Mouse (Mus musculus) cerebellum, adult 11 months (tissue): ENCODE measurements at regions not wholly inside any gene's neighbourhood (a gene's known extent, or its start where the extent isn't known, plus 50 kb on each side); places are given as distances from the start of the nearest gene placed in this dataset.

ENCODE experiments used
- DNase-seq: peaks from one replicate; pipeline ENCODE4 v3.0.0; 2022

DNA sequence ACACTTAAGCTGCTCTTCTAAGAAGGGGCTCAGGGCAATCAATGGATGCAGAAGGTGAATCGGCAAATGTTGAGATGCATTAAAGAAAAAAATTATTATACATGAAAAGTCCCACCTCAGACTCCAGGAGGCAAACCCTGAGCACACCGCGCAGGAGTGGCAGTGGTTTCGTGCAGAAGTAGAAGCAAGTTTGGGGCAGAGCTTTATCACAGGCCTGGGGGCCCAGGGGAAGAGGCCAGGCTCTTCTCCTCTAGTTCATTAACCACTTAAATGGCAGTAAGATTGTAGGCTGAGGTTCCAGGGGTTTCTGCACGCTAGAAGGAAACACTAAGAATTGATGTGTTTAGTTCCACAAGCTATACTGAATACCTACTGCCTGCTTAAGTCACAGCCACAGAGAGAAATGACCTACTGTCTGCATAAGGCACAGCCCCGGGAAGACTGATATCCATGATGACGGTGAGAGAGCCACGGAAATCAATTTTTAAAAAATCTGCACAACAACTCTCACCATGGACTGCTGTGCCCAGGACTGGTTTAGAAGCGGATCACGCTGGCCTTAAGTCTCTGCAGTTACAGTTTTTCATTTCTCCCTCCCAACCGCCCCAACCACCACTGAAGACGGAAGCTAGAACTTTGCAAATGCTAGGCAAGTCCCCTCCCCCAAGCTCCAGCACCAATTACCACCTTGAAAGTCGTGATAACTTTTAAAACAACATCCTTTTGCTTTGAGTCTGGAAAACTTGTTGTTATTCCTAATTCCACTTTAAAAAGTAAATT lies 132.2 kb upstream of the Lef1 start:
- DNase-seq = no peak

- DNase-seq = no peak
These were observed 134.1 kb upstream of the Lef1 start for GRCm38 (mm10) chr3:130976206-130976605.

- DNase-seq = no peak
These were observed 135.0 kb upstream of the Lef1 start for GRCm38 (mm10) chr3:130975291-130975690.

DNA sequence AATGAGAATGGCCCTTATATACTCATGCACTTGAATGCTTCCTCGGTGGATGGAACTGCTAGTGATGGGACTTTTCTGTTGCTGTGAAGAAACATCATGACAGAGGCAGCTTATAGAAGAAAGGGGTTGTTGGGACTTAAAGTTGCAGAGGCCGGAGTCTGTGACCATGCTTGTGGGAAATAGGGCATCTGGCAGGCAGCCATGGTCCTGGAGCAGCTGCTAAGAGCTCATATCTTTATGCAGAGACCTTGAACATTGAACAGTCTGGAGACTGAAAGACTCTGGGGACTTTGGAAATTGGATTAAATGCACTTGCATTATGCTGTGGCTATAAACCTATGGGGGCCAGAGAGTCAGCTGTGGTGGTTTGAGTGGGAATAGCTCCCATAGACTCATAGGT lies 138.1 kb upstream of the Lef1 start:
- no peak for DNase-seq

- no peak for DNase-seq
These were observed 145.0 kb upstream of the Lef1 start for GRCm38 (mm10) chr3:130965275-130965674.

- no peak for DNase-seq
These were observed 146.2 kb upstream of the Lef1 start for GRCm38 (mm10) chr3:130964088-130964487.

DNA sequence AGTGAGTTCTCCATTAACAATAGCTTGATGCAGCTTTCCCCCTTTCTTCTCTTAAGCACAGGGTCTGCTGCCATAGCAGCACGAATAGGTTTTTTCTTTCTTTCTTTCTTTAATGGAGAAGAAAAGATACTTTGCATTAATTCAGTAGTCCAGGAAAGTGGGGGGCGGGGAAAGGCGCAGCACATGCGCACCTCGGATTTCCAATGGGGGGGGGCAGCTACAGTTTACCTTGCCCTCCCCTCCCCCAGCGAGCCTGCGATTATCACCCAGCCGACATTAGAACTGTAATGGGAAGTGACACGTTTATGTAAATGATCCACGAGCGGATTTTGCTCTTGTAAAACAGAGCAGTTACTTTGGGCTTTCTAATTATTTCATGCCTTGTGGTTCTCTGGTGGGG lies 146.6 kb upstream of the Lef1 start:
- DNase-seq = no peak

DNA sequence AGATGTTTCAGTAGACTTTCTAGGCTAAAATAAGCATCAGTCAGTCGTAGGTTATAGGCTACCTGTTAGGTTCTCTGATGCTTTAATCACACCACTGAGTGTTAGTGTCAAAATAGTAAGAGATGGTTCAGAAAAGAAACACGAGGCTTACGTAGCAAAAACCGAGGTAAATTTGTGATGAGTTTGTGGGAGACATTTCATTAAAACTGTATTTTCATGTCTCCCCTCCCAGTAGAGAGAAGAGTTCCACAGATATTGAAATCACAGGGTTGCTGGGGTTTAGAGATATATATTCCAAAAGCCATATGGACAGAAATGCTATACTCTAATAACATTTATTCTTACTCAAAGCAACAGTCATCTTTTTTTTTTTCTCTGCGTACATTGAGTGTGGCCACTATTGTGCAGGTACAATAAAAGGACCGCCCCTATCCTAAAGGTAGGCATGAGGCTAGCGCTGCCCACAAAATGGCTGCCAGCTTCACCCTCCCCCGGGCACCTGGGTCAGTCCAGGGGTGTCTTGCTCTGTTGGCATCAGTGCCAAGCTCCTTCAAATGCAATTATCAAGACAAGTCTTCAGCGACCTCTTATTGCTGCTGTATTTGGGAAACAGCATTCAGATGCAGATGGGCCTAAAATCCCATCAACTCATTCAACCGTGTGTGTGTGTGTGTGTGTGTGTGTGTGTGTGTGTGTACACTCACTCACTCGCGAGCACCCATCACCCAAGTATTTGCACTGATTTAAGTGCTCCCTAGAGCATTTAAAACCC lies 147.4 kb upstream of the Lef1 start:
- DNase-seq = no peak

- no peak for DNase-seq
These were observed 148.1 kb upstream of the Lef1 start for GRCm38 (mm10) chr3:130962151-130962633.

DNA sequence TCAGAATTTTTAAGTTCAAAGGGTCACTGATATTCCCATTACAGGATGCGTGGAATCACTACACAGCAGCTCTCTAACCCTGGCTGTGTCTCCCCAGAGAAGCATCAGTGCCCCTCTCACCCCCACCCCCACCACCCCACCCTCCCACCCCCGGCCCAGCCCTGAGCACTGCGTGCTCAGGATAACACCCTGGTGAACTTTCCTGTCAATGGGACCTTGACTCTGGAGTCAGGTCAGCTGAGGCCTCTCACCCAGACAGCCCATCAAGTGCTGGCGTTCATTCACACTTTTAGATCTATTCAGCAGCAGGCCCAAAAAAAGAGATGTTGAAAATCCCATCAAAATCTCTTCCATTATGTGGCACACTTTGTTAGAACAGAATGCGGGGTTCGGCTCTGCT lies 148.6 kb upstream of the Lef1 start:
- no peak for DNase-seq

GRCm38 (mm10) chr3:130955958-130956357 lies 154.3 kb upstream of the Lef1 start:
- no peak for DNase-seq

GRCm38 (mm10) chr3:130951381-130951780 lies 158.9 kb upstream of the Lef1 start:
- no peak for DNase-seq

DNA sequence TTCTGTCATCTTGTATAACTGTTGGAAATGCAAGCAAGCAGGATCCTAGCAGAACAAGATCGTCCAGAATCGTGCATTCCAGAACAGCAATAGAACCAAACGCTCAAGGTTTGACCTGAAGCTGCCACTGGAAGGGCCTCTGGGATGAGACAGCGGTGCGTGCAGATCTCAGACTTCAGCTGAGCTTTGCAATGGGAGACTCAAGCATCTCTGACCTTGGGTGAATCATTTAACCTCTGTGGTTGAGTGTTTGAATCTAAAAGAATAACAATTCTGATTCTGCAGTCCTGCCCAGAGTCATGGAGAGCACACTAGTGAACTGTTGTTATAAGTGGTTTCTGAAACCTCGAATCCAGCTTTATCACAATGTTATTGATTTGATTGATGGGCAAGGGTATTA lies 159.4 kb upstream of the Lef1 start:
- DNase-seq = no peak

DNA sequence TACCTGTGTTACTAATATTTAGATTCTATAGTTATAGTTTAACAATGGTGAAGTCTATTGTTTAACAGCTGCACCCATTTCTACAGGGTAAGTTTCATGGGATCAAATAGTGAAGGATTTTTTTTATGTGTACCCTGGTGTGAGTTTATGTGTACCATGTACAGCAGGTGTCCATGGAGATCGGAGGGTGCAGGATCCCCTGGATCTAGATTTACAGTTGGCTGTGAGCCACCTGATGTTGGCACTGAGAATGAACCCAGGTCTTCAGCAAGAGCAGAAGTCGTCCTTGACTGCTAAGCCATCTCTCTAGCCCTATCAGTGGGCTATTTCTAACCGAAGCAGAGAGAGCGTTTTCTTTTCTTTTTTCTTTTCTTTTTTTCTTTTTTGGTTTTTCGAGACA lies 162.4 kb upstream of the Lef1 start:
- DNase-seq = no peak

DNA sequence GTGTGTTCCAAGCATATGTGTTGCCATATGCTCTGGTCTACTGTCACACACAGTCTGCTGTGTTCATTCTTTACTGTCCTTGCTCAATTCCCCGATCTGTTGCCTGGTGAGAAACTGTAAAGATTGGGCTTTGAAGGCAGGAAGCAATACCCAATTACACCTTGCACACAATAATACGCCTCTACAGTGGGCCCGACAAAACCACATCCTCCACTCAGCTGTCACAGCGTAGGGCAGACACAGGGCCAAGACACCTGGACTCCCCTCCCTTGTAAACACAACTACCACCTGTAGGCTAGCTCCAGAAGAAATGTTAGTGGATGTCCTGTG lies 163.0 kb upstream of the Lef1 start:
- DNase-seq = no peak

DNA sequence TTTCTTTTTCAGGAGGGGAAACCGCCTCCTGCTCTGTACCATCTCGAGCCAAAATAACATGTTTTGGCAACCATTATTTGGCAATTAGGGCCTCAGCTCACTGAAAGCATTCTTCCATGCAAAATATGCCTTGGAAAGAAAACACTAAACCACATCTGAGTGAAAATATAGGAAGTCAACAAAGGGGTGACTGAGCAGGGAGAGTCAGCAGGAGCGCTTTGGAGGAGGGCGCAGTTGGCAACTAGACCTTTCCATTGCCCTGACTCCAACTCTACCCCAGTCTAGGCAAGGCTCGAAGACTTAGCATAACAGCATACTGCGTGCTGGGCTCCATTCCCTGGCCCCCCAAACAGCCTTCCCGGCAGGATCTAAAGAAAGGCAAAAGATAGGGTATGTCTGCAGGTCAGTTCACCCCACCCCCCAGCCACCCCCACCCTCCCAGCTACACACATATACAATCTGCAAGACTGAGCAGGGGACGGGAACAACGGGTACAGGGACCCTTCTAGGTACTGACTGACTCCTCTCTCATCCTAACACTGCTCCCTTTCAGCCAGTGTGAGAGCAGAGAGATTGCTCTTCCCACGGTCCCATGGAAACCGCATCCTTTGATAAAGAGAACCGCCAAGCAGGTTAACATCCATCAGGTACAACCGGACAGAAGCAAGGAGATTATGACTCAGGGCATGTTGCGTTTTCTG lies 163.5 kb upstream of the Lef1 start:
- DNase-seq = no peak

DNA sequence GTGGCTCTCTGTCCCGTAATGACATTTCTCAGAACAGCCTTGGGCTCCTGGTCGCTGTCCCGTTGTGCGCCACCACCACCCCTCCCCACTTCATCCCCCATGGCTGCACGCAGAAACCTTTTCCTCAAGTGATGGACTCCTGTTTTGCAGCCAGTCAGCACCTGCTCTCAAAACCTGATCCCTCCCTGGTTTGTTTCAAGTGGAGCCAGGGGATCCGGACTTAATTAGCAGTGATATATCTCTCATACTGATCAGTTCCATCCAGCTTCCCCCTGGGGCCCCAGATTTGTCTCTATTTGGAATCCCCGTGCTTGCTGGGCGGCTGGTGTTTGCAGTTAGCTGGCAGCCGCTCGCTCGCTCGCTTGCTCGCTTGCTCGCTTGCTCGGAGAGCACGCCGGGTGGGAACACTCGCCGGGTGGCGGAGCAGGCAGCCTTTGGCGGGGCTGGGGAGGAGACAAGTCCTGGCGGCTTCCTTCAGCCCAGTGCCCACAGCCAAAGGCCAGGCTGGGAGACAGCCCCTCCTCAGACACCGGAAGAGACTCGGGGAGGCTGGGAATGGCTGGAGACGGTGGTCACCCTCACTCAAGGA lies 164.3 kb upstream of the Lef1 start:
- peak; percentile 5 for DNase-seq

DNA sequence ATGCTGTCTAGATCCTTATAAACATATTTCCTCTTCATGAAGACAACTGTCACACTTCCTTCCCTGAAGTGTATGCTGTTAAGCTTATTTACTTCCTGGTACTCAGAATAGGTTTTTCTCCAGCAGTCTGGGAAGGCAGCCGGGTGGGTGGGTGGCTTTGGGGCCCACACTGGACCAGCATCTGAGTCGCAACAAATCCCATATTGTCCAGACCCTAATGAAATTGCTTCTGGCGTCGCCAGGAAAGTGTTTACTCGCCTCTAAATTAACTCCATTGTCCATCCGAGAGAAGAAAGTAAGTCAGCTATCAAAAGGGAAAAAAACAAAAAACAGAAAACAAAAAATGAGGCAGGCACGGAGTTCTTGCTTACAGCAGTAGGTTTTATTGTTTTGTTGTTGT lies 164.9 kb upstream of the Lef1 start:
- no peak for DNase-seq

DNA sequence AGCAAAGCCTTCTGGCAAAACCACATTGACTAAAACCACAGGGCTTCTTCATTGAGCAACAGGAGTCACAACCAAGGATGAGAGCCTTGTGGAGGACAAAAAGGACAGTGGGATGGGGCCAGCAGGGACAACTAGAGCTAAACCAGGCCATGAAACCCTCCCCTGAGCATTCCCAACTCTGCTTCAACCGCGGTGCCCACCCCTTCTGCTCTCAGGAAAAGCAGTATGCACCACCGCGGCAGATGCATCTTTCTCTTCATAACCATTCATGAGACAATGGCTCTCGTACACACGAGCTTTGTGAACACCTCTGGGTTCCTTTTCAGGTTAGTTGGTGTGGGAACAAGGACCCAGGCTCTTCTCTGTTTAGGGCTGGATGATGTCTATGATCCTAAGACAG lies 166.0 kb upstream of the Lef1 start:
- DNase-seq = no peak

DNA sequence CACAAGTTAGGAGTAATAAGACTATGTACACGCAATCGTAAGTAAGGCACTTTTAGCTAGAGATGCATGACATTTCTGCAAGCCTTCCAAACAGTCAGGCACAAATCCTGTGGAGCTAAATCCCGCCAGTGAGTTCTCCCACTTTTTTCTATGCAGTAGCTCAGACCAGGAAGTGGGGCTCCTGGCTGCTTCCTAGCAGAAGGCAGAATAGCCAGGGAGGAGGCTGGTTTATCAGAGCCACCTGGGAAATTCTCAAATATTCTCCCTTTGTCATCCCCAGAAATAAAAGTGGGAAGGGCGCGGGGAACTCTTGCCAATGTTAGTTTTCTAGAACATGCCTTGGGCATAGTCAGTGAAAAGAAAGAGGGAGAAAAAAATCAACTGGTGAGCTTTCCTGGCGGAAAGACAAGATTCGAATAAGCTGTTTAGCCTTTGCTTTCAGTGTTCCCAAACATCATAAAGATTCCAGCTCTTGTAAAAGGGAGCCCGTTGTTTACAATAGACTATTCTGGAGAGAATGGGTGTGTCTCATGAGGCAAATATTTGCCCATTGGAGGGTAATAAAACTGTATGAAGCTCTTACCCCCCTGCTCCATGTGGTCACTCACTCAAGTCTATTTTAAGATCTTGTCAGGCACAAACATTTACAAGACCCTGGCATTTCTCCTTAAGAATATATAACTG lies 167.2 kb upstream of the Lef1 start:
- no peak for DNase-seq

- DNase-seq = no peak
These were observed 169.9 kb upstream of the Lef1 start for GRCm38 (mm10) chr3:130940302-130940867.

DNA sequence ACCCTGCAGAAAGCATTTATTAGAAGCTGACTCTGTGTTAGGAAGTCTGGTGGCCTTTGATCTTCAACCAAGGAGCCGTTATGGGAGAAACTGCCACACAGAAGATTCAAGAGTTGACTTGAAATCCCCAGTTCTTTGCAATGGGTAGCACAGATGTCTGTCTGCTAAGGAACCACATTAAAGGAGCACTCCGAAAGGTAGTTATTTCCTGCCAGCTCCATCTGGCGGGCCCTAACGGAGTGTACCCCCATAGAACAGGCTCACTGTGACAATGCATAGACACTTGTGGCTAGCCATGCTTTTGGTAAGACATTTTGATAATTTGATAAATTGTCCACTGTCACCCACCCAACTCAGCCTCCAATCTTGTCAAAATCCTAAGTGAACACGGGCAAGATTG lies 173.3 kb upstream of the Lef1 start:
- DNase-seq = no peak

DNA sequence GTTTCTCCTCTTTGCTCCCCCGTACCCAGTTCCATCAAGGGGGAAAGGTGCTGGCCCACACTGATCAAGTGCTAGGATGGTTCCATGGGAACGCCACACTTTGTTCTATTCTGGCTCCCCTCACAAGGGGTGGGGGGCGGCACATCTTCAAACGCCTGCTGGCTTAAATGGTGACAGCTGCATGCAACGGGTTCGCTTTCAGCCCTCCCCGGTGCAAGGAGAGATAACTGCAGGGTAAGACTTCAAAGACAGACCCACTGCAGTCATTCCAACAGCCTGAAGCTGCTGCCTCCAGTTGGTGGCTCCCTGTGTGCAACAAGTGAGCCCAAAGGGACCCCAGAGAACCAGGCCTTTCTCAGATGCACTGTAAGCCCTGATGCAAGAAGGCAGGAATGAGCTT lies 173.9 kb upstream of the Lef1 start:
- DNase-seq = no peak
